Mouse (Mus musculus): ENCODE results near the gene Vill. TPM values are rescaled to one million over a fixed set of nuclear protein-coding genes. Genes with fewer than 3 reads are reported as not detected.
A peak's percentile ranks its signal among the peaks of the same experiment; 100 is the strongest.

Gene Vill
- polyA plus RNA-seq (2021): 1.9 TPM

DNA sequence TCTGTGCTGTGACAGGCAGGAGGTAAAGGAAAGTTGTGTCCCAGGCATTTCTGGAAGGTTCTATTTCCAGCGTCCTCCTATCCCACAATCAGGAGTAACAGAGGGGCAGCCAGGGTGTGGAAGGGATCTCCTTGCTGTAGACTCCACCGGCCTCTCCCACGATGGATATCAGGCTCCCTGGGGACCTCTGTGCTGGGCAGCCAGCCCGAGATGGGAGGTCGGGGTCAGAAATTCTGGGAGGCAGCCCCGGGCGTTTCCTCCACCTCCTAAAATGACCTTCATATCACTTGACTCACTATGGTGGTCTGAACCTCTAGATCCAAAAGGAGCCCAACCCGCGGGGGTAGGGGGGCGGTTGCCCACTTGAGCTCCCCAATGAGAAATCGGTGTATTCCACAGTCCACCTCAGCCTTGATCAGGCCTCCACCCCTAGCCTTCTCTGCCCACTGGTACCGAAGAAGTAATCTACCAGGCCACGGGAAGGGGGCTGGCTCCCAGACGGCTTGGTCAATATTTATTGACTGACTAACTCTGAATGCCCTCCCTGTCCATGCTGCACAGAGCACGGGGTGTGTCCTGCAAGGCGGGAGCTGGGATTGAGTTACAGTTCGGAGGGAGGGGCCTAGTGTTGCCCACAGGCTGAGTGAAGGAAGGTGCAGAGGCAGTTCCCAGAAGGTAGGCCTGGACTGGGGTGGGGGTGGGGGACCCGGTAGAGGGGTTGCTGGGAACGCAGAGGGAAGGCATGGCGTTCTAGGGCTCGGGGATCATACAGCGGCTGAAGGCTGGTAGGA lies at the start of gene Vill:
Vill (plus strand) TSS at position 625 of the 791 bp plus-strand sequence.
- DNase-seq (ENCODE audit: low read depth, low spot score) (no peak), ATAC-seq (no peak)
- in situ Hi-C loops (cut with MboI; ENCODE audit: low pct_unique_long_range_greater_than_20kb): no loop called here
- CTCF ChIA-PET: no interaction called here
- no peaks in the 10 kb centered on the region for H3K27me3 ChIP-seq
- POLR2A ChIA-PET: no interaction called here
- no peak for TF ChIP-seq CTCF (IDR thresholded peaks at IDR 0.05)

DNA sequence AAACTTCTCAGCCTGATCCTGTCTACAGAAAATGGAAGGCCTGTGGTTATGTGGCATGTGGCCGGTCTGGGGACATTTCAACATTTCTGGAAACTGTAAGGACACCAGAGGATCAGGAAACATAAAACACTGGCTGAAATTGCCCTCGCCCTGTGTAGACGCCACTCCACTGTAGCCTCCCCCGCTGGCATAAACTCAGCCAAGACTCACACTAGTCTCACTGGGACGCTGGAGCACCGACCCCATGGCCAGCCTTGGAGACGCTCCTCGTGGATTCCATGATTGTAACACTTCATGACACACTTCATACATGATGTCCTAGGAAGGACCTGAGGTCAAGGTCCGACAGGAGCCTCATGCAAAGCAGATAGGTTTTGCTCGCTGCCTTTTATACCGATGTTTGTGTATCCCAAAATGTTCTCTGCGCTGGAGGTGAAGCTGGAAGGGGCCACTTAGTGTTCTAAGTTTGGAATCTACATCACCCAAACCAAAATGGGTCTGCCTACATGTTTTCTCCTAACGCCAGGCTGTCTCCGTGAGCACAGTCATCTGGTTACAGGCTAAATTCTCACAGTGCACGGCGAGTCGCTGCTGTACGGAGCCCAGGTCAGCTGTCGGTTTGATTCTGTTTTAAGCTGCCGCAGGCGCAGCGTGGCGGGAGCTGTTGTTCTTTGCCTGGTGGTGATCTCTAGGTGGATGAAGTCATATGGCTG lies 48.4 kb upstream of the Vill start:
- POLR2A ChIA-PET: no interaction called here
- H3K27me3 ChIP-seq: no peaks in the 10 kb centered on the region
- DNase-seq (ENCODE audit: low read depth, low spot score): no peak
- TF ChIP-seq CTCF (IDR thresholded peaks at IDR 0.05): no peak
- ATAC-seq: no peak
- in situ Hi-C loops (cut with MboI; ENCODE audit: low pct_unique_long_range_greater_than_20kb): no loop called here
- CTCF ChIA-PET: no interaction called here

DNA sequence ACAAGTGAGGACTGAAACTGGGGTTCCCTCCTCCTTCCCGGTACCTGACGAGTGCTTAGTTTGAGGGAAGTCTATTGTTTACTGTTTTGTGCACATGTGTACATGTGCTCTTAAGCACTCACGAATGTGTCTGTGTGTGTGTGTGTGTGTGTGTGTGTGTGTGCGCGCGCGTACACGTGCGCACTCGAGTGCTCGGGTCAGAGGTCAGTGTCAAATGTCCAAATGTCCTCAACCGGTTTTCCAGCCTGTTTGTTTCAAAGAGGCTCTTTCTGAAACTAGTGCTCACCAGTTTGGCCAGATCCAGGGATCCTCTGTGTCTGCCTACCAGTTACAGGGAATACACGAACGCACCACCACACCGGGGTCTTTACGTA lies 47.9 kb upstream of the Vill start:
- CTCF ChIA-PET: no interaction called here
- no peak for TF ChIP-seq CTCF (IDR thresholded peaks at IDR 0.05)
- no peaks in the 10 kb centered on the region for H3K27me3 ChIP-seq
- POLR2A ChIA-PET: no interaction called here
- DNase-seq (ENCODE audit: low read depth, low spot score) (no peak), ATAC-seq (no peak)
- in situ Hi-C loops (cut with MboI; ENCODE audit: low pct_unique_long_range_greater_than_20kb): no loop called here

DNA sequence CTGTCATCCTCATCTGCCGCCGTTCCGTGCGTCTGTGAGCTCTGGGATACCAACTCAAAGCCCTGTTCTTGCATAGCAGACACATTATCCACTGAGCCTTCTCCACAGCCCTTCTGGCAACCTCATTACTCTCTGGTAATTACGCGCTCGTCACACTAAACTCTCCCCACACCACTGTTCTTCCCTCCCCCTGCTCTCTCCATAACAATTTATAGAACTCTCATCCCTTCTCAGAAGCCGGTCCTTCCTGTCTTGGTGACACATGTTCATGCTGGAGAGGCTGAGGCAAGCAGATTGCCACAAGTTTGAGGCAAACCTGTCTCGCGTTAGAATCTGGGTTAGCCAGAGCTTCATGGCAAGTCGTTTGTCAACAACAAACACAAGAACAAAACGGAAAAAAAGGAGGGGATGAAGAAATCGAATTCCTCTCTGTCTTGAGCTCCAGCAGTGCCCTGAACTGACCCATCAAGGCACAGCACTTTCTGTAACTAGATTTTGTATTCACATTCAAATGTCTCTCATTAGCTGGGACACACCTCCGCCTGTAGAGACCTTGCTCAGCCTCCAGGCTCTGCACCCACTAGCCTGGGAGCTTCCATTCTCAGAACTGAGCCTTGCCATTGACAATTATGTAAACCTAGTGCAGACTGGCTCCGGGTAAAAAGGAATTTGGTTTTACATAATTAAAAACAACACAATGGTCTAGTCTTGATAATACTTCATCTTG lies 47.1 kb upstream of the Vill start:
- in situ Hi-C loops (cut with MboI; ENCODE audit: low pct_unique_long_range_greater_than_20kb): no loop called here
- DNase-seq (ENCODE audit: low read depth, low spot score) (no peak), ATAC-seq (no peak)
- TF ChIP-seq CTCF (IDR thresholded peaks at IDR 0.05): no peak
- CTCF ChIA-PET: interaction anchor here (0.6 kb wide), 1 partner anchor 25 kb away, joined by 3 read pairs; no protein-coding TSS in a partner anchor
- POLR2A ChIA-PET: no interaction called here
- no peaks in the 10 kb centered on the region for H3K27me3 ChIP-seq

DNA sequence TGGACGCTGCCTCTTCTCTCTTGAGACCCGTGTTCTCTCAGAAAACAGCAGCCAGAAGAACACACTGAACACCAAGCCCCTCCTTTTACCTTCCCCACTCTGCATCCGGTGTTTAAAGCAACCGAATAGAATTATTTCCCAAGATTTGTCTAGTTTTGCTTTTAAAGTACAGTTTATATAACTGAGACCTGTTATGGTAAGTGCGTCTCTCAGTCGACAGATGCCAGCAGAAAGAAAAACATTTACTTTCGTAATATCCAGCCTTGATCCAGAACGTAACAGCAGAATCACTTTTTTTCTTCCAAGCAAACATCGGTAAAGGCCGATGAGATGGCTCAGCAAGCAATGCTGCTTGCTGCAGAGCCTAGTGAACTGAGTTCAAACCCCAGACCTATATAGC lies 45.3 kb upstream of the Vill start:
- ATAC-seq (no peak), DNase-seq (ENCODE audit: low read depth, low spot score) (no peak)
- CTCF ChIA-PET: no interaction called here
- in situ Hi-C loops (cut with MboI; ENCODE audit: low pct_unique_long_range_greater_than_20kb): no loop called here
- no peaks in the 10 kb centered on the region for H3K27me3 ChIP-seq
- POLR2A ChIA-PET: no interaction called here
- TF ChIP-seq CTCF (IDR thresholded peaks at IDR 0.05): no peak

DNA sequence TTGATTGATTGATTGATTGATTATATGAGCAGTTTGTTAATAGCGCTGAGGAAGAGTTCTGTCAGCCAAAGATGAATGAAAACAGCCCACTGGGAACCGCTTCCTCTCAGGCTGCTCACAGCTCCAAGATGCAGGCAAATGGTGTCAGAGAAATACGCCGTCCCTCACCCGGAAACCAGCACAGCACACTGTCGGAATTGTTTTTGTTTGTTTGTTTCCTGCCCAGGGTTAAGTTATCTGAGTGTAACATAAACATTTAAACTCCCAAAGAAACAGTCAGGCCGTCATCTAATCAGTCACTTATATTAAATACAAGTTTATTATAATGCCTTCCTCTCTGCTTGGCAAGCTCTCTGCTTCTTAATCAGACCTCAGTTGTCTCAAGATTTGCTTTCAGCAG lies 43.7 kb upstream of the Vill start:
- POLR2A ChIA-PET: no interaction called here
- no peak for ATAC-seq
- CTCF ChIA-PET: no interaction called here
- in situ Hi-C loops (cut with MboI; ENCODE audit: low pct_unique_long_range_greater_than_20kb): no loop called here
- no peak for TF ChIP-seq CTCF (IDR thresholded peaks at IDR 0.05)
- H3K27me3 ChIP-seq: no peaks in the 10 kb centered on the region
- DNase-seq (ENCODE audit: low read depth, low spot score): no peak

DNA sequence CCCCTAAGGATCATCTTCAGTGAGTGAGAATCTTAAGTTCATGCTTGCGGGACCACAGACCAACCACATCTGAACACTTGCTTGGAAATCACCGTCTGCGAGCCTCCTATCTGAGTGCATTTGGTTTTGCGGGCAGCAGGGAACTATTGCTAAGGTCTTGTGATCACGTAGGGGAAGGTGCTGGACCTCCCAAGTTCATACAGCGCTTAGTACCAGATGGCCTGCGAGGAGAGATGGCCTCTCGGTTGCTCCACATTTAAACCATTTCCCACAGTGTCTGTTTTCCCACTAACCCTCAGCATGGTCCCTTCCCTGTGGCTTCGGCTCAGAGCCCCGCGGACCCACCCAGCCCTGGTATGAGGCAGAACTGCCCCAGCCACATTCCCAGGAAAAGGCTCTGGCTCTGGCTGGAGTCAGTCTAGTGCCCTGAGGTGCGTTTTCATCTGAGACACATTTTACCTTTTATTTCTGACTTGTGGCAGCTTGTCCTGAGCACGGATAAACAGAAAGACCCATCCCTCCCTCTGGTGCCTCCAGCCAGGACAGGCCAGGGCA lies 42.3 kb upstream of the Vill start:
- ATAC-seq: no peak
- no peak for TF ChIP-seq CTCF (IDR thresholded peaks at IDR 0.05)
- in situ Hi-C loops (cut with MboI; ENCODE audit: low pct_unique_long_range_greater_than_20kb): no loop called here
- ChIA-PET CTCF (no interaction called here), POLR2A (no interaction called here)
- DNase-seq (ENCODE audit: low read depth, low spot score): no peak
- H3K27me3 ChIP-seq: no peaks in the 10 kb centered on the region

DNA sequence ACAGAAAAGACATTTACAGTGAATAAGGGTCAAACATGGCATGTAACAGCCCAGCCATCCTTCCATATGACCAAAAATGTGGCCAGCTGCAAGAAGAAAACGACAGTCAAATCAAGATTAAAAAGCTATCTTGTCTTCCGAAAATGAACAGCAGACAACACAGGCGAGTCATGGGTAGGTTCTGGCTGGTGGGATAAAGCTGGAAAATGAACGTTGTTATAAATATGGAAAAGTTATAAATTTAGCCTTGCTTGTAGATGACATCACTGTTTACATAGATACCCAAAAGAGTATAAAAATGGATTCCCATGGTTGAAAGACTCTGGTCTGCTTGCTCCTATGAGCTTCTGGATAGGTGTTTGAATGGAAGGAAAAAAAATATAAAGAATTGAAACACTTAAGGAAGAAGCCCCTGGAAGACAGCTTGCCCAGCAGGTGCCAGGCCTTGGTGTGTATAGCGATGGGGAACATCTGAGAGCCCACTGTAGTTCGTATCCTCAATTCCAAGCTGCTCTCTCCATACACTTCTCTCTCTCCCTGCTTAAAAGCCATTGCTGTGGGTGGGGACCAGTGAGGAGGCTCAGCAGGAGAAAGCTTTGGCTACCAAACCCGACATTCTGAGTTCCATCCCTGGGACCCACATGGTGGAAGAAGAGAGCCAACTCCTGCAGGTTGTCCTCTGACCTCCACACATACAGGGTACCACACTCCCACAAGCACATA lies 35.6 kb upstream of the Vill start:
- ATAC-seq (no peak), DNase-seq (ENCODE audit: low read depth, low spot score) (no peak)
- no peaks in the 10 kb centered on the region for H3K27me3 ChIP-seq
- CTCF ChIA-PET: interaction anchor here (1.6 kb wide), 1 partner anchor 28 kb away, joined by 3 read pairs; no protein-coding TSS in a partner anchor
- in situ Hi-C loops (cut with MboI; ENCODE audit: low pct_unique_long_range_greater_than_20kb): no loop called here
- POLR2A ChIA-PET: interaction anchor here (0.9 kb wide), 1 partner anchor 8 kb away, joined by 3 read pairs; no protein-coding TSS in a partner anchor
- no peak for TF ChIP-seq CTCF (IDR thresholded peaks at IDR 0.05)

DNA sequence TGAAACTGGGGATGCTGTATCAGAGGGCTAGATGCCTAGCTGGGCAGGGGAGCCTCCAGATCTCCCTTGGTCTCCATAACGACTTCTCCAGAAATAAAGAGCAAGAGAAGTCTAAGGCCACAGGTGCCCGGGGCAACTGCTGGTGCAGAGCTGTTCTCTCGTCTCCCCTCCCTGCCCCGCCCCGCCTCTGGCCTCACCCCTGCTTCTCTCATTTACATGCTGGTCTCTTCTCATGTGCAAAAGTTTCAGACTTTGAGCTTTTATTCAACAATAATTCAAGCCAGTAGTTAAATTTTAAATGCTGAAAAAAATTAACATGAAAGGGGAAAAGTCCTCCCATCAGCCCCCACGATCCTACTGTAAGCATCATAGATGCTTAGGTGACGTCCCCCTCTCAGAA lies 30.8 kb upstream of the Vill start:
- in situ Hi-C loops (cut with MboI; ENCODE audit: low pct_unique_long_range_greater_than_20kb): no loop called here

DNA sequence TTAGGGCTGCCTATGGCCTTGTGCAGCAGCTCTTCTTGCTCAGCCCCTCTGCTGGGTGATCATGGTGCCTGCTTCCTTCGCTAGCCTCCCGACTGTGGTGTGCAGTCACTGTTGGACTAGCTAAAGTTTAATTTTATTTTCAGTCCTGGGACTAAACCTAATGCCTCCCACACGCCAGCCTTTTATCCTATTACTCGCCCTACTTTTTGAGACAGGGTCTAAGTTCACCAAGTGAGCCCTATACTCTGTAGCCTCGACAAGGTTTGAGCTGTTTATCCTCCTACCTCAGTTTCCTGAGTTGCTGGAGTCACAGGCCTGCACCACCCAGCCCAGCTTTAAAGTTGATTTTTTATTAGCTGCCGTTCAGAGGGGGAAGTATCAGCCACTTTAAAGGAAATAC lies 27.3 kb upstream of the Vill start:
- ChIA-PET CTCF (interaction anchor here (0.9 to 4.0 kb wide), 8 partner anchors 46 to 440 kb away, joined by 3 to 16 read pairs (median 3); no protein-coding TSS in a partner anchor), POLR2A (interaction anchor here (0.6 to 0.8 kb wide), 3 partner anchors 8 to 68 kb away, joined by 3 read pairs; partner anchors contain the start of gene Plcd1)
- in situ Hi-C loops (cut with MboI; ENCODE audit: low pct_unique_long_range_greater_than_20kb): loop anchor here (5.0 kb wide), 1 partner anchor 103 kb away; no protein-coding TSS in a partner anchor
- H3K27me3 ChIP-seq: no peaks in the 10 kb centered on the region
- no peak for TF ChIP-seq CTCF (IDR thresholded peaks at IDR 0.05)
- ATAC-seq (peak; percentile 31), DNase-seq (ENCODE audit: low read depth, low spot score) (no peak)

More for the DNA sequence above, 30.8 kb upstream of the Vill start:
- ATAC-seq: no peak
- no peaks in the 10 kb centered on the region for H3K27me3 ChIP-seq
- CTCF ChIA-PET: interaction anchor here (1.2 kb wide), 1 partner anchor 98 kb away, joined by 3 read pairs; no protein-coding TSS in a partner anchor
- POLR2A ChIA-PET: no interaction called here
- DNase-seq (ENCODE audit: low read depth, low spot score): no peak
- TF ChIP-seq CTCF (IDR thresholded peaks at IDR 0.05): no peak
